Mouse (Mus musculus) liver, adult 2 months (tissue): Measurements from ENCODE around the gene Zgrf1.

ENCODE experiments used
- CTCF ChIP-seq: fragments of 200-500 bp; IDR thresholded peaks from 2 replicates; pipeline ENCODE4 v1.5.1; 2011; ENCODE audit warnings: low read depth, low read length, control low read depth
- POLR2A ChIP-seq: fragments of 200-500 bp; IDR thresholded peaks from 2 replicates; pipeline ENCODE4 v1.6.1; 2011; ENCODE audit warnings: low read length, control low read depth; ENCODE audit not compliant: insufficient read depth; ENCODE audit errors: extremely low read depth

DNA sequence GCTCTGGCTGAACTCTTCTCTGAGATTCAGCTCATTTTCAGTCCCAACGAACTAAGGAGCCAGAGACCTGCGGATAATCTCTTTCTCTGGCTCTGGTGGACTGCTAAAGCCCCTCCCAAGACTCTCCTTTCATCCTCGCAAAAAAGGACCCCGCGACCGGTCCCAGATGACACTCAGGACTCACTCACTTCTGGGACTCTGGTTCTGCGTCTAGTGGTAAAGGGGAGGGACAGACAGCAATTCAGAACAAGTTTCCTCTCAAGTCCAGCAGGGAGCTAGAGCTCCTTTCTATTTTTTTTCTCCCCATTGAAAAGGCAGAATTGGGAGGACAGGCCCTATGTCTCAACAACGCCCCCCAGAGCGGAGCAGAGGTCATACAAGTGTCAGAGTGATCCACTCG, 78.3 kb downstream of the Zgrf1 start:
- TF ChIP-seq POLR2A (no peak), CTCF (no peak)
